Mouse (Mus musculus) 3134 (cell line): ENCODE data around the gene Olfr68.
"Not testable (repeated sequence)": the region's sequence is repeated elsewhere in the genome, so short reads cannot be mapped to it uniquely, and the experiment has no call there.

Experiments
- DNase-seq: peaks from one replicate; pipeline ENCODE4 v3.0.0-alpha.2; 2011; ENCODE audit warnings: low spot score; ENCODE audit not compliant: insufficient read length; ENCODE audit errors: extremely low read depth

The Olfr68 gene

DNA sequence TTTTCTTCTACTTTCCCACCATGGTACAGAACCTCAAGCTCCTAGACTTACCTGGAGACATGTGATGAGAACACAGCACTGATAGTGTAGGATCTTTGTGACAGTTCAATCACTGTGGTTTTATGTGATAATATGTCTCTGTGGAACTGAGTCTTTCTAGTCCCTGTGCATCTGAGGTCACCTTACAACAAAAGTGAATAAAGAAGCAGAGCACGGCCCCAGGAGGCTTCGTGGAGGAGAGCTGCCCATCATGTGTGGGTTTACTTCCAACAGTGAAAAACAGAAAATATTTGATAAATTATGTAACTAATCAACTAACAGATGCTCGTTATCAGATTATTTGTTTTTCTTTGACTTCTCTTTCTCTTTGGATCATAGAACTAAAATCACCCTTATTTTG, at the start of gene Olfr68:
Olfr68 (minus strand) TSS at position 101 of the 400 bp plus-strand sequence.
- no peak for DNase-seq

DNA sequence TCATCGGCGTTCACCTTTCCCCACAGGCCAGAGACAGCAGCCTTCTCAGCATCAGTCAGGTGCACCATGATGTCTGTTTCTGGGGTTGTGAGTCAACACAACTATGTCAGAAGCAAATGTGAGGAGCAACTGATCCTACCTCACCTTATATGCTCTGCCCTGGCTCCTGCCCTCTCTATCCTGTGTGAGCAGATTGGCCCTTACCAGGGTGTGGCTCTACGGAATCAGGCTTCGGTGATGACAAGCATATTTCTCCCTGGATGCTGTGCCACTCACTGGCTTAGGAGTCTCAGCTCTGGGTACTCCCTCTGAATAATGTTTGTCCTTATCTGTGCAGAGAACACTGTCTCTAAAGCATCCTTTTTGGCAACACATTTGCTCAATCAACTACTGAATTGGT, 48.3 kb upstream of the Olfr68 start, which contains the start of gene Hbb-bs:
Hbb-bs (minus strand) TSS at position 289 of the 400 bp plus-strand sequence.
- DNase-seq, result no peak

DNA sequence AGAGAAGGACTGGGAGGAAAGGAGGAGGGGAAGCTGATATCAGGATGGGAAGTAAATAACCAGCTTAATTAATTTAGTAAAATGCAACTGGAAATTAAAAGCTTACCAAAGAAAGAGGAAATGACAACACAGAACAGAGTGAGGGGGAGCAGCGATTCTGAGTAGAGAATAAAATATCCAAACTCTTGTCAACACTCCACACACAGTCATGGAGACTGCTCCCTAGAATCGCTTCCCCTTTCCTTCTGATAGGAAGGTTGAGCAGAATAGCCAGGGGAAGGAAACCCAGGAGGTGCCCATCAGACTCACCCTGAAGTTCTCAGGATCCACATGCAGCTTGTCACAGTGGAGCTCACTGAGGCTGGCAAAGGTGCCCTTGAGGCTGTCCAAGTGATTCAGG, 47.6 kb upstream of the Olfr68 start:
- not testable (repeated sequence) for DNase-seq

DNA sequence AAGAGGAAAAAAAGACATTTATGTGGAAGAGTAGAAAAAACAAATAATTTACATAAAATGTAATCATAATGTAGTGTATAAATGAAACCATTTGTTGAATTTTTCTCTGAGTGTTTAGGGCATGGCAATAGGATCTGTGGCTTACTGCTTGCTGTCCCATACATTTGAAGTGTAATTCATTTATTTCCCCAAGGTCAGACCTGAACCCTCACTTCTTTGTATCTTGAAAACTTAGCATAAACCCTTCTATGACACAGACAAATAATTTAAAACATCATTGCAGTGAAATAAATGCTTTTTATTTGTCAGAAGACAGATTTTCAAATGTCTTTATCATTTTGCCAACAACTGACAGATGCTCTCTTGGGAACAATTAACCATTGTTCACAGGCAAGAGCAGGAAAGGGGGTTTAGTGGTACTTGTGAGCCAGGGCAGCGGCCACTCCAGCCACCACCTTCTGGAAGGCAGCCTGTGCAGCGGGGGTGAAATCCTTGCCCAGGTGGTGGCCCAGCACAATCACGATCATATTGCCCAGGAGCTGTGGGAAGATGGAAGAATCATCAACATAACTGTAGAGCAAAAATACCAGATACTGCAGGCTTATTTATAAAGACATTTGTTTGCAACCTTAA, 46.9 kb upstream of the Olfr68 start:
- no peak for DNase-seq

DNA sequence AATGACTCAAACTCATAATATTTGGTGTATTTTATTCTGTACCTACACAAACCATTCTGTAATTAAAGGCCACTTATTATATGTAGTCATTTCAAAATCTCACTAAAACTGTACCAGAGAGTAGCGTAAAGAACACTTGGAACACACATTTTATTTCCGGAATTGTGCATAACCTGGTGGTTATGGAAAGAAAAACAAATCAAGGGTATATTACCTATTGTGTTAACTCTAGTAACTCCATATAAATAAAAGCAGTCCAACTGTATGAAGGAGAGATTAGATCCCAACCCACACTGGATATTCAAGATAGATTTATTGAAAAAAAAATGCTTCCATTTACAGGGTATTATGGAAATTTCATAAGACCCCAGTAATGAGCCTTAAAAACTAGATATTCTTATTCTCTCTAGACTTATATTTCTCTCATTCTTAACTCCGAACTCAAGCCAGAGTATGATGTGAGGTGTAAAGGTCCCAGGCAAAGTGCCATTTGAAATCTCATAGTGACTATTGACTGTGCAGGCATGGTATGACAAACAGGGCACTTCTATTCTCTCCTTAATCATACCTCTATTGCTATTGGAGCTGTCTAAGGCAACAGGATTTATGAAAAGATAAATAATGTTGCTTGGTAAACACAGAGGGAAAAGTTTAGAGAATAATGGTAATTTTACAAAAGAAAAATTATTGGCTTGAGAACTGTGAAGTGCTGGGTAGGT, 46.2 kb upstream of the Olfr68 start:
- DNase-seq, result no peak

DNA sequence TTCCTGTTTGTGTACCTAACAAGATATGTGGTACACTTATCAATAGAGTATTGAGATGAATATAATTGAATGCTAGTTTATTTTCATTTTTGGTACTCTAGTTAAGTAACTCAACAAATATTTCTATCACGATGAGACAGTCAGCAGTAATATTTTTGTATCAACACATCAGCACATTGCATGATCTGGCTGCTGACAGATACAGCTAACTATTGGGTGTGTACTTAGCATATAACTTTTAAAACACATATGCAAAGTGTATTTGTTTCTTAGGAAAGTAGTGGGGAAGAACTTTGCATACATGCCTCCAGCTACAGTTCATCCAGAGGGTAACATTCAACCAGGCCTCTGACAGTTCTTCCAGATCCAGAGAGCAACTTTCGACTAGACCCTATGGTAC, 45.1 kb upstream of the Olfr68 start:
- DNase-seq, result no peak

DNA sequence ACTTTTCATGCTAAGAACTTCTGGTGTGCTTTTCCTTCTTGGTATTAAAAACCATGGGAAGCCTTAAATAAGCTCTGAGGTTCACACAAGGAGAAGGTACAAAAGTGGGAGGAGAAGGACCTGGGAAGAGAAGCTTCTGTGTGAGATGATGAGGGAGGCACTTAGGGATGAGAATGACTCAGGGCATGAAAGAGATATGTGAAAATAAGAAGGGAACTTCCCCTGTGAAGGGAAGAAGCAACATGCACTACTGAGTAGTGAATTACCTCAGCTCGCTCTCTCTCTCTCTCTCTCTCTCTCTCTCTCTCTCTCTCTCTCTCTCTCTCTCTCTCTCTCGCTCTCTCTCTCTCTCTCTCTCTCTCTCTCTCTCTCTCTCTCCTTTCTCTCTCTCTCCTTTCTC, 35.6 kb upstream of the Olfr68 start:
- not testable (repeated sequence) for DNase-seq

DNA sequence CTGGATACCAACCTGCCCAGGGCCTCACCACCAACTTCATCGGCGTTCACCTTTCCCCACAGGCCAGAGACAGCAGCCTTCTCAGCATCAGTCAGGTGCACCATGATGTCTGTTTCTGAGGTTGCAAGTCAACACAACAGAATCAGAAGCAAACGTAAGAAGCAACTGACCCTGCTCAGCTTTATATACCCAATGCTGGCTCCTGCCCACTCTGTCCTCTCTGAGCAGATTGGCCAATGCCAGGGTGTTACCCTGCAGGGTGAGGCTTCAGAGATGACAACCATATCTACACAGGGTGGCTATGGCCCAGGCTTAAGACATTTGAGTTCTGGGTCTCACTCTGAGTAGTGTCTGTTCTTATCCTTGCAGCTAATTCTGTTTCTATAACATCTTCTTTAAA, 34.3 kb upstream of the Olfr68 start, which contains the start of gene Hbb-bt:
Hbb-bt (minus strand) TSS at position 231 of the 400 bp plus-strand sequence.
- no peak for DNase-seq

DNA sequence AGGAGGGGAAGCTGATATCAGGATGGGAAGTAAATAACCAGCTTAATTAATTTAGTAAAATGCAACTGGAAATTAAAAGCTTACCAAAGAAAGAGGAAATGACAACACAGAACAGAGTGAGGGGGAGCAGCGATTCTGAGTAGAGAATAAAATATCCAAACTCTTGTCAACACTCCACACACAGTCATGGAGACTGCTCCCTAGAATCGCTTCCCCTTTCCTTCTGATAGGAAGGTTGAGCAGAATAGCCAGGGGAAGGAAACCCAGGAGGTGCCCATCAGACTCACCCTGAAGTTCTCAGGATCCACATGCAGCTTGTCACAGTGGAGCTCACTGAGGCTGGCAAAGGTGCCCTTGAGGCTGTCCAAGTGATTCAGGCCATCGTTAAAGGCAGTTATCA, 33.7 kb upstream of the Olfr68 start:
- DNase-seq, result not testable (repeated sequence)

DNA sequence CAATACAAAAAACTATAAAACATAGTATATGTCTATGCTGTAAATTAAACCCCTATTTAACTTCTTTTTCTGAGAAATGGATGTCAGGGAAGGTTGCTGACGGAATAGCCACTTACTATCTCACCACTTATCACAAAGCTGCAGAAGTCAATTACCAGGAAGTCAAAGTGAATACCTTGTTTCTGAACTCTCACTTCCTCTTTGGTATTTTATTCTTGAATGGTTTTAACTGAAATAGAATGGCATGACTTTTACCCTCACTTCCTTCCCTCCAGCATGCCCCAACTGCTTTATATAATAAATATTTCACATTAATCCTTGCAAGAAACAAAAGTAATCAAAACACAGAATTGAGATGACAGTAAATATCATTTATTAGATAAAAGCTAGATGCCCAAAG, 32.7 kb upstream of the Olfr68 start:
- no peak for DNase-seq

DNA sequence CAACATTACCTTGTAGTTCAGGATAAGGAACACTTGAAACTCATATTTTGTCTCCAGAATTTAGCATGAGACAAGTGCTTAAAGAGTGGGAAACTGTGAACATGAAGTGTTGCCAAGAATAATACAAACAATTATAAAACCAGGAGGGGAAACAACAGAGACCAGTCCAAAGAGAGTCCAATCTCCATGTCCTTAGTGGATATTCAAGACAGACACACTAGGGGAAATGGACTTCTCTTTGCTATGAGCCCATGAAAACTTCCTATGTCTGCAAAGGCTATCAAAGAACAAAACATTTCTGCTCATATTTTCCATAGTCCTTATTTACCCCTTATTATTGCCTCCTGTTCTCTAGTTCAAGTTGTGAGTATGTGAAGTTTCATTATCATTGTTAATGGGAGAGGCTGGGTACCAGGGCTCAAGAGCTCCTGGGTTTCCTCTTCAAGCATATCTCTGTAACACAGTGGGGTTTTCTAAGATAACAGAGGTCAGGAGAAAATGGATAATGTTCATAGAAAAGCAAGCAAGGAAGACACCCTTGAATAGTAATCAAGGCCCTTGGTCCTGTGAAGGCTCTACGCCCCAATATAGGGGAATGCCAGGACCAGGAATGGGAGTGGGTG, 31.8 kb upstream of the Olfr68 start:
- no peak for DNase-seq

DNA sequence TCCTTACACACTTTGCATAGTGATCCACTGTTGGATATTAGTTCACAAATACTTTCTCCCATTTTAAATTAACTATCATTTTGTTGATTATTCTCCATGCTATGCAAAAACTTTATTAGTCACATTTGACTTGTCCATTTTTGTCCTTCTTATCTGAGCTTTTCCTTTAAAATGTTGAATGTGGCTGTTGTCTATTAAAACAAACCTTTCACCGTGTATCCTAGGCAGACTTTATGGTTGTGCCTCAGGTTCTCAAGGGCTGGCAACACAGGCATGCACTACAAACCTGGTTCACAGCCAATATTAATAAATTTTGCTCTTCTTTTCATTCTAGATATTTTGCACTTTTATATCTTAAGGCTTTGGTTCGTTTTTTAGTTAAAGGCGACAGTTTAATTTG, 31.2 kb upstream of the Olfr68 start:
- no peak for DNase-seq

DNA sequence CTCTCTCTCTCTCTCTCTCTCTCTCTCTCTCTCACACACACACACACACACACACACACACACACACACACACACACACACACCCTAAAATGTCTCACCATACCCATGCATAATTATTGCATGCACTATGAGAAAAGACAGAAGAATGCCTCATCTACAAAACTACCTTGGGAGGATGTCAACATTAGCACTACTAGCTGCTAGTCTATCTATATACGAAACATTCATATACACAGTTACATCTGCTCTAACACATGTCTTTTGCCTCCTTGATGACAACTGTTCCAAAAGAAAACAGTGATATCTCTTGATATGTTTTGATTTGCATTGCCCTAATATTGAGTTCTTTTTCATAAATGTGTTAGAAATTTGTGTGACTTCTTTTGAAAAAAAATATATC, 30.8 kb upstream of the Olfr68 start:
- no peak for DNase-seq

DNA sequence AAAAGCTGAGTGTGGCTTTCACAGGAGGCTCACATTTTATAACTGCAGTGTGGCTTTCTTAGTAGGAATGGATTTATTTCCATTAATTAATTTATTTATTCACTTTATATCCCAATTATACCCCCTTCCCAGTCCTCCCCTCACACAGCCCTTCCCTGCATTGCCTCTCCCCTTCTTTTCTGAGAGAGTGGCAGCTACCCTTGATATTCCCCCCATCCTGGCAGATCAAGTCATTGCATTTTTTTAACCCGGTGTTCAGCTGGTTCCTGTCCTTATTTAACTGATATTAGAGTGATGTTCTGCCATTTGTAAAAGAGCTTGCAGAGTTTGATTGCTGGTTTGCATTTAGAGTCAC, 30.3 kb upstream of the Olfr68 start:
- DNase-seq, result no peak

DNA sequence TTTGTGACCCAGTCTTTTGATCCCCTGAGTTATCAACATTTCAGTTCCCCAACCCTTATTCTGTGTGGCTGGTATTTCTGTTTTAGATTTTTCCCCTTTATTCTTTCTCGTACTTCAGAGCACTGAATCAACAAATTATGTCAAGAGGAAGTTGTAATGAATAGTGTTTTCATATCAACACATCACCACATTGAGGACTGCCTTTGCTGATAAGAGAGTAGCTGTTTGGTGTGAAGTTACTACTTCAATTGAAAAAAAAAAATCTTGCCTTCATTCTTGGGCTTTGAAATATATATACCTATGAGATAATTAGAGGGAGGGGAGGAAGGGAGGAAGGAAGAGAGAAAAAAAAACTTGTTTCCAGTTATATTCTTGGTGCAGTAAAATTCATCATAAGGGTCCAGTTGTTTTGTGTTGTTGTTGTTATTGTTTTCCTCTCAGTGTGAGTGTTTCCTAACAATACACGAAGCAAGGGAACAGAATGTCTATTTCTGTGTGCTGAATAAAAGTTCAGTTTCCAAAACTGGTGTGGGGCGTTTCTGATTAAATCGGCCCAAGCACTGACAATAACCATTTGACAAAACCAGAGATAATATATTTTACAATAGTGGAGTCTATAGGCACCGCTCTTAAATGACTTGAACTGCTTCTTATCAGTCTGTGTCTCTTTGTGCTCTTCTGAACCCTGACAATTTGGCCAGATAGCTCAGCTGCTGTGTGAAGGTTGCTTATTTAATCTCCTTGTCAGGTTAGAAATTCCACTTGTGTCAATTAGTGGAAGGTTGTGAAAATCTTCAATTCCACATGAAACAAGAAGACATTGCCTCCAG, 29.7 kb upstream of the Olfr68 start:
- DNase-seq, result no peak

DNA sequence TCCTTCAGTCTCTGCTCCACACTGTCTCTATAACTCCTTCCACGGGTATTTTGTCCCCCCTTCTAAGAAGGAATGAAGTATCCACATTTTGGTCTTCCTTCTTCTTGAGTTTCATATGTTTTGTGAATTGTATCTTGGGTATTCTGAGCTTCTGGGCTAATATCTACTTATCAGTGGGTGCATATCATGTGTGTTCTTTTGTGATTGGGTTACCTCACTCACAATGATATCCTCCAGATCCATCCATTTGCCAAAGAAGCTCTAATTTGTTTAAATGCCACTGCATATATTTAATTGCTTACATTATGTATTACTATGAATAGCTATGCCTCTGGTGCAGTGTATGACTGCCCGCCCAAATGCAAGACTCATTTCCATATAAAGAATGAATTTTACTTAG, 28.6 kb upstream of the Olfr68 start:
- not testable (repeated sequence) for DNase-seq

DNA sequence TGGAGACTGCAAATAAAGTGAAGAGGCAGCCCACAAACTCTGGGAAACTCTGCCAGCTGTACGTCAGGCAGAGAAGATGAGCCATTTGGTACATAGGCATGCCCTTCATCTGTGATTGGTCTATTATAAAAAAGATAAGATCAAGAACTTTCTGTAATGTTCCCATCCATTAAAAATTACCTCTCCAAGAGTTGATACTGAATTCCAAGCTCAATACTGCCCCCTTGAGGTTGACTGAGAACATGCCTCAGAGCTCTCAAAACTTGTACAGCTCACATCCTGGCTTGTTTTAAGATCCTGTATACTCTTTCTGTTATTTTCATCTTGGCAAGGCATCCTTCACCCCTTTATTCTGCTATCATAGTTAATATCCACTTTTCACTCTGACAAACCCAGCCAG, 27.4 kb upstream of the Olfr68 start:
- DNase-seq, result no peak

DNA sequence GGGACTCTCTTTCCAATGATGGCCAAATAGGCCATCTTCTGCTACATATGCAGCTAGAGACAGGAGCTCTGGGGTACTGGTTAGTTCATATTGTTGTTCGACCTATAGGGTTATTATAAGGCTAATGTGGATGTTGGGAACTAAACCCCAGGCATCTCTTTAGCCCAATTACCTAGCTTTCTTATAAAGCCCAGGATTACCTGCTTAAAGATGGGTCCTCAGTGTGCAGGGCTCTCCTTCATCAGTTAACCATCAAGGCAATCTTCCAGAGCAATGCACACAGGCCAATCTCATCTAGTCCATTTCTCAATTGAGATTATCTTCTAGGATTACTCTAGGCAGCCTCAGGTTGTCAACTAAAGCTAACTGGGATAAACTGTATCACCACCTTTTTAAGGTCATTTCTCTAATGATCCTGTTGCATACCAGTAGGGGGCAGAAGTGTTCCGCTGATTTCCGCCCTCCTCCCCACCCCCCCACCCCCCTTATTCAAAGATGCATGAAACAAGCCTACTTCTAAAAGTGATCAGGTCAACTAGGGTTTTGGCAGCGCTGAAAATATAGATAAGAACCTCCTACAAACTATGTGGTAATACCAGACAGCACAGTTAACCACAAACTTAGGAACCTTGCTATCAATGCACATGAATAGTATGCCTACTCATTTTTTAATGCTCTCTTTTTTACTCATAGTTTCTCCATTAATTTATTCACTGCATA, 13.3 kb upstream of the Olfr68 start:
- DNase-seq, result no peak

DNA sequence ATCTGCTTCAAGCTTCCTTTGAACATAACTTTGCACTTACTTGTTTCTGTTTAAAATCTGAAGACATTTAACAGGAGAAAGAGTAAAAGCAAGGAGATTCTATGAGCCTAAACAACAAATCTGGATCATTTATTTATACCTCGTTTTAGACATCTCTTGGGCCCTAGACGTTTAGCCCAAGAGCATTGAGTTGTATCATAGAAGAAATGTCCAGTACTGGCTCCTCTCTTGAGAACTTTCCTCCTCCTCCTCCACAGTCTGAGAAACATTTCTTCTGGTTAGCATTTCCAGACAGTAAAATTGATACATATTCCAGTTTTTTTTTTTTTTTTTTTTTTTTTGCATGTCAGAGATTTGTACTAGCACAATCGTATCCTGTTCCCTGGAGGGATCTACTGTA, 12.2 kb upstream of the Olfr68 start, which contains the start of gene Olfr67:
Olfr67 (minus strand) TSS at position 101 of the 400 bp plus-strand sequence.
- DNase-seq, result no peak

DNA sequence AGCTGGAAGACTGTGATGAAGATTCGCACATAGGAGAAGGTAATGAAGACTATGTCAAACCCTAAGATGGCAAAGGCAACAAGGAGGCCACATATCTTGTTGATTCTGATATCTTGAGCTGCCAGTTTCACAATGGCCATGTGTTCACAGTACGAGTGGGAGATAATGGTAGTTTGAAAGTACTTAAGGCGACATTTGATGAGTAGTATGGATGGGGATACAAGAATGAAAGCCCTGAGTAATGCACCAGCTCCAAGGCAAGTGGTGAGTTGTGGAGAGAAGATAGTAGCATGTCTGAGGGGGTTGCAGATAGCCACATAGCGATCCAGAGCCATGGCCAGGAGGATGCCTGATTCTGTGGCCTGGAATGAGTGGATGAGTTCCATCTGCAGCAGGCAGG, 1.8 kb downstream of the Olfr68 start:
- not testable (repeated sequence) for DNase-seq
